Mouse (Mus musculus) cerebellum, adult 2 months (tissue): ENCODE measurements at regions not wholly inside any gene's neighbourhood (a gene's known extent, or its start where the extent isn't known, plus 50 kb on each side); places are given as distances from the start of the nearest gene placed in this dataset.
"Not testable (repeated sequence)": the region's sequence is repeated elsewhere in the genome, so short reads cannot be mapped to it uniquely, and the experiment has no call there.

Experiments
- DNase-seq, 2 experiments: peaks; one replicate each; pipeline ENCODE4 v3.0.0; 2021
- H3K27ac ChIP-seq: fragments of 200-500 bp; 2 replicates; pipeline ENCODE4 v1.5.1; 2012; ENCODE audit warnings: low read length, control low read depth, inconsistent platforms; ENCODE audit not compliant: insufficient read depth
- H3K27me3 ChIP-seq: fragments of 200-500 bp; 2 replicates; pipeline ENCODE4 v1.6.1; 2012; ENCODE audit warnings: inconsistent platforms, mild to moderate bottlenecking, low read length, moderate library complexity; ENCODE audit not compliant: control insufficient read depth, insufficient read depth
- H3K4me1 ChIP-seq: fragments of 200-500 bp; 2 replicates; pipeline ENCODE4 v1.6.1; 2011; ENCODE audit warnings: low read length; ENCODE audit not compliant: control insufficient read depth, insufficient read depth
- H3K4me3 ChIP-seq: fragments of 200-500 bp; replicated peaks from 2 replicates; pipeline ENCODE3; 2011; ENCODE audit warnings: mild to moderate bottlenecking, low read depth, low read length, control low read depth; ENCODE audit not compliant: insufficient read depth
- CTCF ChIP-seq: fragments of 200-500 bp; IDR thresholded peaks from 2 replicates; pipeline ENCODE4 v1.5.1; 2011; ENCODE audit warnings: low read depth, mild to moderate bottlenecking, control low read depth, low read length, moderate library complexity, borderline replicate concordance; ENCODE audit not compliant: insufficient read depth
- POLR2A ChIP-seq: fragments of 200-500 bp; IDR thresholded peaks from 2 replicates; pipeline ENCODE4 v1.6.1; 2011; ENCODE audit warnings: low read length, control low read depth, borderline replicate concordance; ENCODE audit not compliant: insufficient read depth
- WGBS: fragments of 180-500 bp; shearing (Covaris S2); methylation state at CpG from one replicate; pipeline ENCODE4 v1.1.7; 2018; 5-methylcytosine and 5-hydroxymethylcytosine counted together

GRCm38 (mm10) chr1:94969543-94969942, 343.9 kb upstream of the Fam174a start:
- Histone ChIP-seq H3K27ac (no peak overlapping the region), H3K4me1 (no peaks in the 10 kb centered on the region), H3K4me3 (no peak overlapping the region), H3K27me3 (no peaks in the 10 kb centered on the region)
- TF ChIP-seq POLR2A = no peak
- TF ChIP-seq CTCF = no peak
- no peak for DNase-seq

GRCm38 (mm10) chr1:94970103-94970759, 343.2 kb upstream of the Fam174a start:
- DNase-seq = no peak
- WGBS = 28% methylated on average over 3 of the region's 3 CpGs
- H3K4me1 ChIP-seq = no peaks in the 10 kb centered on the region
- TF ChIP-seq CTCF (no peak), POLR2A (no peak)
- no peaks in the 10 kb centered on the region for H3K27me3 ChIP-seq
- no peak overlapping the region for H3K27ac ChIP-seq
- H3K4me3 ChIP-seq = no peak overlapping the region

- Histone ChIP-seq H3K4me3 (no peak overlapping the region), H3K27me3 (no peaks in the 10 kb centered on the region), H3K4me1 (no peaks in the 10 kb centered on the region), H3K27ac (no peak overlapping the region)
- TF ChIP-seq POLR2A (no peak), CTCF (no peak)
- DNase-seq = no peak
- WGBS = 38% methylated on average over 1 of the region's 1 CpGs
Observed at GRCm38 (mm10) chr1:94993338-94993737, 320.1 kb upstream of the Fam174a start.

- H3K27ac ChIP-seq = no peak overlapping the region
- TF ChIP-seq POLR2A = no peak
- TF ChIP-seq CTCF = no peak
- 87% methylated on average over 4 of the region's 4 CpGs for WGBS
- H3K4me3 ChIP-seq = no peak overlapping the region
- no peaks in the 10 kb centered on the region for H3K27me3 ChIP-seq
- no peak for DNase-seq
- H3K4me1 ChIP-seq = no peaks in the 10 kb centered on the region
Observed at GRCm38 (mm10) chr1:95003900-95004299, 309.5 kb upstream of the Fam174a start.

- no peak overlapping the region for H3K4me3 ChIP-seq
- H3K27ac ChIP-seq = no peak overlapping the region
- no peaks in the 10 kb centered on the region for H3K4me1 ChIP-seq
- no peaks in the 10 kb centered on the region for H3K27me3 ChIP-seq
- WGBS = 93% methylated on average over 3 of the region's 3 CpGs
- DNase-seq = no peak
- TF ChIP-seq CTCF (no peak), POLR2A (no peak)
Observed at GRCm38 (mm10) chr1:95030579-95030978, 282.8 kb upstream of the Fam174a start.

- 9% methylated on average over 1 of the region's 1 CpGs for WGBS
- not testable (repeated sequence) for DNase-seq, H3K27me3 ChIP-seq, H3K27ac ChIP-seq, H3K4me3 ChIP-seq, H3K4me1 ChIP-seq
Observed at GRCm38 (mm10) chr1:95033661-95034414, 279.6 kb upstream of the Fam174a start.

GRCm38 (mm10) chr1:95038411-95038810, 275.0 kb upstream of the Fam174a start:
- H3K4me3 ChIP-seq = no peak overlapping the region
- H3K27me3 ChIP-seq = no peaks in the 10 kb centered on the region

GRCm38 (mm10) chr1:95040332-95040731, 273.1 kb upstream of the Fam174a start:
- Histone ChIP-seq H3K27me3 (no peaks in the 10 kb centered on the region), H3K4me1 (no peaks in the 10 kb centered on the region), H3K27ac (no peak overlapping the region), H3K4me3 (no peak overlapping the region)
- 80% methylated on average over 2 of the region's 2 CpGs for WGBS
- no peak for DNase-seq
- no peak for TF ChIP-seq POLR2A

More at GRCm38 (mm10) chr1:95038411-95038810, 275.0 kb upstream of the Fam174a start:
- WGBS = 82% methylated on average over 2 of the region's 2 CpGs
- no peak overlapping the region for H3K27ac ChIP-seq
- no peaks in the 10 kb centered on the region for H3K4me1 ChIP-seq
- no peak for DNase-seq
- TF ChIP-seq POLR2A = no peak
- no peak for TF ChIP-seq CTCF
